Mouse (Mus musculus): ENCODE results near the gene Ptpn7. TPM values are rescaled to one million over a fixed set of nuclear protein-coding genes. Genes with fewer than 3 reads are reported as not detected.
"Not testable (repeated sequence)": the region's sequence is repeated elsewhere in the genome, so short reads cannot be mapped to it uniquely, and the experiment has no call there.

The Ptpn7 gene
- polyA plus RNA-seq, 1 experiment from 2014 or later, result 0.36 TPM

GRCm38 (mm10) chr1:135189186-135189585 is 56.7 kb downstream of the Ptpn7 start:
- 91% methylated on average over 4 of the region's 4 CpGs for WGBS
- Histone ChIP-seq H3K9me3 (replicated peaks) (no peaks in the 10 kb centered on the region), H3K4me2 (no peak overlapping the region), H3K36me3 (no peaks in the 10 kb centered on the region), H3K4me1 (no peaks in the 10 kb centered on the region; the same call in 1 of the 2 replicates), H3K4me3 (replicated peaks) (no peak overlapping the region), H3K9ac (replicated peaks) (no peak overlapping the region), H3K27ac (replicated peaks) (no peak overlapping the region), H3K27me3 (replicated peaks) (0 out of 2 replicates have a peak, but pooled peaks cover 2% of the 10 kb centered on the region)
- ATAC-seq (ENCODE audit: low FRiP score), result no peak

GRCm38 (mm10) chr1:135194335-135194734 is 61.8 kb downstream of the Ptpn7 start:
- H3K36me3 ChIP-seq; ATAC-seq (ENCODE audit: low FRiP score); H3K9me3 ChIP-seq (replicated peaks); H3K27me3 ChIP-seq (replicated peaks); H3K4me2 ChIP-seq; H3K4me3 ChIP-seq (replicated peaks); H3K4me1 ChIP-seq; H3K27ac ChIP-seq (replicated peaks); H3K9ac ChIP-seq (replicated peaks): not testable (repeated sequence)
- WGBS, result 52% methylated on average over 5 of the region's 5 CpGs

Other genes starting within 250 kb of the Ptpn7 start
- gene Ppp1r12b, start 176.8 kb upstream of the Ptpn7 start, polyA plus RNA-seq (2015; fragmentation: Nextera tagmentation; extraction: Ambion mirVana), result 13.3 and 16.3 TPM in 2 replicates
- 11.4 and 15.6 TPM in 2 replicates for gene Ube2t, start 170.1 kb upstream of the Ptpn7 start, polyA plus RNA-seq (2015; fragmentation: Nextera tagmentation; extraction: Ambion mirVana)
- 1.6 TPM in 2 replicates for gene Lgr6, start 27.4 kb upstream of the Ptpn7 start, polyA plus RNA-seq (2015; fragmentation: Nextera tagmentation; extraction: Ambion mirVana)
- 314 and 353 TPM in 2 replicates for gene Arl8a, start 14.1 kb downstream of the Ptpn7 start, polyA plus RNA-seq (2015; fragmentation: Nextera tagmentation; extraction: Ambion mirVana)
- 1.4 and 1.7 TPM in 2 replicates for gene Gpr37l1, start 35.0 kb downstream of the Ptpn7 start, polyA plus RNA-seq (2015; fragmentation: Nextera tagmentation; extraction: Ambion mirVana)
- 0.35 and 13.0 TPM in 2 replicates for gene Elf3, start 125.9 kb downstream of the Ptpn7 start, polyA plus RNA-seq (2015; fragmentation: Nextera tagmentation; extraction: Ambion mirVana)
- 99.5 and 107 TPM in 2 replicates for gene Rnpep, start 151.4 kb downstream of the Ptpn7 start, polyA plus RNA-seq (2015; fragmentation: Nextera tagmentation; extraction: Ambion mirVana)
- 181 and 191 TPM in 2 replicates for gene Timm17a, start 181.1 kb downstream of the Ptpn7 start, polyA plus RNA-seq (2015; fragmentation: Nextera tagmentation; extraction: Ambion mirVana)
- 0.15 and 1.4 TPM in 2 replicates for gene Lmod1, start 192.1 kb downstream of the Ptpn7 start, polyA plus RNA-seq (2015; fragmentation: Nextera tagmentation; extraction: Ambion mirVana)
- gene Shisa4, start 242.5 kb downstream of the Ptpn7 start, polyA plus RNA-seq (2015; fragmentation: Nextera tagmentation; extraction: Ambion mirVana), result 100 and 121 TPM in 2 replicates